Mouse (Mus musculus): ENCODE measurements around the gene Micu1.
"Not testable (repeated sequence)": the region's sequence is repeated elsewhere in the genome, so short reads cannot be mapped to it uniquely, and the experiment has no call there.

Gene Micu1
- long read RNA-seq, experiment 1, transcript Micu1-204 (12 exons, 2,442 nt), result major isoform, 37 of 77 reads
- long read RNA-seq, experiment 1, transcript Micu1-205 (2 exons, 360 nt), result minor isoform, 19 of 77 reads
- long read RNA-seq, experiment 1, partial matches to known transcripts, result 7 of 77 reads
- long read RNA-seq, experiment 1, other reads (novel, unspliced or antisense), result 14 of 77 reads
- long read RNA-seq, experiment 2, transcript Micu1-205 (2 exons, 360 nt), result major isoform, 61 of 131 reads
- long read RNA-seq, experiment 2, transcript Micu1-204 (12 exons, 2,442 nt), result minor isoform, 42 of 131 reads
- long read RNA-seq, experiment 2, partial matches to known transcripts, result 19 of 131 reads
- long read RNA-seq, experiment 2, other reads (novel, unspliced or antisense), result 8 of 131 reads

GRCm38 (mm10) chr10:59702207-59703032 lies at the start of gene Micu1:
Gene Micu1 (plus strand): TSS chr10:59702477.
- intact Hi-C loops (cut with DNase I), result loop anchor here (10.0 kb wide), 2 partner anchors 112 to 162 kb away; no protein-coding TSS in a partner anchor

DNA sequence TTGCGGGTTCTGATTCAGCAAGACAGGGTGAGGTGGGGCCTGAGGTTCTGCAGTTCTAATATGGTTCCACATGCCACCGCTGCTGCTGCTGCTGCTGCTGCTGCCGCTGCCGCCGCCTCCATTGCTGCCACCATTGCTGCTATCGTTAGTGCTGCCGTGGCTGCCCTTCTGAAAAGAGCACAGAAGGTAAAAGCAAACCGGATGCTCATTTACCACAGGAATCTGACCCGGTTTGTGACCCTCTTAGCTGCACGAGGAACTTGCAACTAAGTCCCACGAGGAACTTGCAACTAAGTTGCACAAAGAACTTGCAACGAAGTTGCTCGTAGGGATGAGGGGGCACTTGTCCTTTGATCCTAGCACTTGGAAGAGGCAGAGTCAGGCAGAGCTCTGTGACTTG lies 45.5 kb upstream of the Micu1 start:
- intact Hi-C loops (cut with DNase I), result no loop called here

GRCm38 (mm10) chr10:59664765-59665164 lies 37.5 kb upstream of the Micu1 start:
- intact Hi-C loops (cut with DNase I), result no loop called here

DNA sequence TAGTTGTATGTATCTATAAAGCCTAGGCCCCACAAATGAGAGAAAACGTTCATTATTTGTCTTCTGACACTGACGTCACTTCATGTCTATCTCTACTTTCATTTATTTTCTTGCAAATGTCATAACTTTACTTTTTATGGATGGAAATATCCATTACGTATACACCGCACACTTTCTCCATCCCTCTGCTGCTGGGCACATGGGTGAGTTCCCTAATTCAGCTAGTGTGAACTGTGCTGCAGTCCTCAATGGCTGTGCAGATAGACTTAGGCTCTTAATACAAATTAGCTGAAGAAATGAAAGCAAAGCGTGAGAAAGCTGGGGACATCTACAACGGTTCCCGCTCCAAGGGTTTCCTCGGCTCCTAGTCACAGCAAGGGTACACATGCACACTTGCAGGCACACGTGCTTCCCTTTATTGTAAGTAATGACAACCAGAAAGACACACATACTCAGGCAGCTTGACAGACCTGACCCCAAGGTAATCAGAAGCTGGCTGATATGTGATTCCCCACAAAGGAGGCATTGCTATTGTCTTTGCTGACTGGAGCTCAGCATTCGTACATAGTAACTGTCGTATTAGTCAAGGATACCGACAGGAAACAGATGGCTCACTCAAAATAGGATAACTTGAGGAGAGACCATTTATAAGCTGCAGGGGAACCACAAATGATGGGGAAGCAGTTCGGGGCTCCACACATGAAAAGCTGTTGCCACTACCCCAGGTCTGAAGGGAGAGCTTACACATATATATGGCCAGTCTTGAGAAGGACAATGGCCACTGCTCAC lies 36.6 kb upstream of the Micu1 start:
- intact Hi-C loops (cut with DNase I), result no loop called here

- intact Hi-C loops (cut with DNase I), result no loop called here
Measured at GRCm38 (mm10) chr10:59667377-59667776, 34.9 kb upstream of the Micu1 start.

GRCm38 (mm10) chr10:59668491-59668890 lies 33.8 kb upstream of the Micu1 start:
- intact Hi-C loops (cut with DNase I), result no loop called here

GRCm38 (mm10) chr10:59677836-59678235 lies 24.4 kb upstream of the Micu1 start:
- intact Hi-C loops (cut with DNase I), result no loop called here

- intact Hi-C loops (cut with DNase I), result no loop called here
Measured at GRCm38 (mm10) chr10:59679189-59679588, 23.1 kb upstream of the Micu1 start.

DNA sequence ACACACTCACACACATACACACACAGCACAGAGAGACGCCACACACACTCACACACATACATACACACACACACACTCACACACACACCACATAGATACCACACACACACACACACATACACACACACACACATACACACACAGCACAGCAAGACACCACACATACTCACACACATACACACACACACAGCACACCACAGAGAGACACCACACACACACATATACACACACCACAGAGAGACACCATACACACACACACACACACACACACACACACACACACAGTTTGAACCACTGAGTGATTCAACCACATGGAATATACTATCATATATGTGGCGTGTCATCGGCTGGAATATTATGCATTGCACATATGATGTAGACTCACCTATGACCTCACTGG lies 16.7 kb upstream of the Micu1 start:
- intact Hi-C loops (cut with DNase I), result not testable (repeated sequence)

DNA sequence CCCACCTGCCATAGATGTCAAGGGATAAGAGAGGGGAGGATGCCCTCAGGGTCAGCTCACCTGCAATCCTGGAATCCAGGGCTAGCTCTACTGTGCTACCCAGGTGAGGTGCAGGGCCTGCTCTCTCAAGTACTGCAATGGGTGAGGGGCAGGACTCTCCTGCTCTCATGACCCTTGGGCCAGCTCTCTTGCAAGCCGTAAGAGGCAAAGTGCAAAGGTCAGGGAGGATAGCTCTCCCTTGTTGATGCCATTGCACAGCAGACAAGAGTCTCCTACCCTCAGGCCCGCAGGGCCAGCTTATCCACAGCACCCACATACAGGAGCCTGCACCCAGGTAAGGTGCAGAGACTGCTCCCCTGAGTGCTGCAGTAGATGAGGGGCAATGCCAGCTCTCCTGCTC lies 15.2 kb upstream of the Micu1 start:
- intact Hi-C loops (cut with DNase I), result no loop called here

DNA sequence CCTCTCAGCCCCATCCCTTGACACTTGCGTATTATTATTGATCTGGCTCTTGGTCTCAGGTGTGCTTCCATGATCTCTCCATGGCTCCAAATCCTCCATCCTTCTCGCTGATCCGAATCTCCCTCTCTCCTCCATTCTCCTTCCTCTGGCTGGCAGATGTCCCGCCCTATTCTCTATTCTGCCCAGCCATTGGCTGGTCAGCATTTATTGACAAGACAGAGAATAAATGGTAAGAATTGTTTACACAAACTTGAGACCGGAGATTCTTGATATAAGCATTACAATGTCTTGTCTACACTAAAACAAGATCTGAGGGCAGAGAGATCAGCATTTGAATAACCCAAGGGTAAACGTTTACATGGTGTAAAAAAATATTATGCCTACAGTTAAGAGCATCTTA lies 12.4 kb upstream of the Micu1 start:
- intact Hi-C loops (cut with DNase I), result no loop called here

- intact Hi-C loops (cut with DNase I), result no loop called here
Measured at GRCm38 (mm10) chr10:59692441-59692840, 9.8 kb upstream of the Micu1 start.

- intact Hi-C loops (cut with DNase I), result no loop called here
Measured at GRCm38 (mm10) chr10:59694104-59694503, 8.2 kb upstream of the Micu1 start.

DNA sequence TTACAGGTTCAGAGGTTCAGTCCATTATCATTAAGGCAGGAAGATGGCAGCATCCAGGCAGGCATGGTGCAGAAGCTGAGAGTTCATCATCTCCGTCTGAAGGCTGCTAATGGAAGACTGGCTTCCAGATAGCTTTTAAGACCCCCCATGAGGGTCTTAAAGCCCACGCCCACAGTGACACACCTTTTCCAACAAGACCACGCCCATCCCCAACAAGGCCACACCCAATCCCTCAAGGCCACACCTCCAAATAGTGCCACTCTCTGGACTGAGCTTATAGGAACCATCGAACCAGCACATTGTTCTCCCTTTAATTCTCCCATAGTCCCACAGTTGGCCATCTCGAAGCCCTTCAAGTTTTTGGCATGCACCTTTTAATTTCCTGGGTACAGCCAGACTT lies 2.8 kb upstream of the Micu1 start:
- intact Hi-C loops (cut with DNase I), result no loop called here

DNA sequence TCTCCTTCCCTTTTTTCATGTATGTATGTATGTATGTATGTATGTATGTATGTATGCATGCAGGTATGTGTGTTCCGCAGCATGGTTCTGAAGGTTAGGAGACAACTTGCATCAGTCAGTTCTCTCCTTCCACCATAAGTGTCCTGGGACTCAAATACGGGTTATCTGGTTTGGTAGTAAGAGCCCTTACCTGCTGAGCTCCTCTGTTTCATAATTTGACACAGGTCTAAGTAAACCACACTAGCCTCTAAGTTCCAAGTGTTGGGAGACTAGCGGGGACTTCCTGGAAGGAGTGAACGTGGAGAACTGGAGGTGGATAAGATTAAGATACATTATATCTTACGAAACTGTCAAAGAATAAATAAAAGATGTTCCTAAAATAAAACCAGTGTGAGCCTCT lies 472 bp upstream of the Micu1 start:
- intact Hi-C loops (cut with DNase I), result loop anchor here (10.0 kb wide), 2 partner anchors 113 to 163 kb away; no protein-coding TSS in a partner anchor

DNA sequence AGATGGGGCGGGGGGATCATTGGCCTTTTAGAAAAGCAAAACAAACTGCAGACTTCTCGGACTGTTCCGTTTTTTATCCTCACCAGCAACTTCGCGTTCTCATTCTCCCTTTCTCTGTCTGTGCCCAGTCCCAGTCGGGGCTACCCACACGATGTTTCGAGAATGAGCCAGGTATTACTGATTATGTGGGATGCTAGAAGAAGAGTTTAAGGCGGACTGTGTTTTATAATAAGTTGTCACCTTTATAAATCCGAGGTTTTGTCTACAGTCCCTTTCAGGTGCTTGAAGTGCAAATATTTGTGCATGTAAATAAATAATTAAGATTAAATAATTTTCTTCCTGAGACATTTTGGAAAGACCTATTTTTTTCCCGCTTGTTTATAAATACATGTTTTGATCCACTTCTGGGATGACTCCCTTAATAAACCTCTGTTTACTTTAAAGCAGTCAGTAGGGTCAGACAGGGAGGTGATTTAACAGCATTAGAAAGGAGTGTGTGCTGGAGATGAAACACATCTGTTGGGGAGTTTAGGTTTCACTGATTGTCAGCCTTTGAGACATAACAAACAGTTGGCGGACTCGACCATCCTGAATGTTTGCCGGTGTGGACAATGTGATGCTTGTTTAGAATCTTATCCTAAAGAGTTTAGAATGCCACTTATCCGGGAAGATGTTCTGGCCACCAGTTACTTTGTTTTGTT lies 933 bp downstream of the Micu1 start:
- intact Hi-C loops (cut with DNase I), result loop anchor here (10.0 kb wide), 2 partner anchors 112 to 162 kb away; no protein-coding TSS in a partner anchor

DNA sequence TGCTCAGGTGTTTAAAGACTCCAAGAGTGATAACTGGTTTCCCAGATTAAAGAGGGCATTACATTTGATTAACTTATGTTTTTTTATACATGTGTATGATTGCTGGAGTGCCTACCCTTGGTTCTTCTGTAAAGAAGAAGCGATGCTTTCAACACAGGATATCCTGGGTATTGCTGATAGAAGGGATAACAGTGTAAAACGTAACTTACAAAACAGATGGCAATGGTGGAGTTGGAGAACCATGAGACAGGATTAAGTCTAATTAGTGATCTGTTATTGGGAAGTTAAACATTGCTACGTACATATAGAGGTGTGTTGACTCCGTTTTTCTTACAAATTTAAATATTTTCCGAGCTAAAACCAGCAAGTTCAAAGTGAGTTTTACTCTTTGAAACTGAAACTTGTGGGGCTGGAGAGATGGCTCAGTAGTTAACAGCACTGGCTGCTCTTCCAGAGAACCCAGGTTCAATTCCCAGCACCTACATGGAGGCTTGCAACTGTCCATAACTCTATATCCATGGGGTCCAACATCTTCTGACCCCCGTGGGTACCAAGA lies 4.8 kb downstream of the Micu1 start:
- intact Hi-C loops (cut with DNase I), result loop anchor here (10.0 kb wide), 2 partner anchors 108 to 158 kb away; no protein-coding TSS in a partner anchor

- intact Hi-C loops (cut with DNase I), result loop anchor here (10.0 kb wide), 2 partner anchors 107 to 157 kb away; no protein-coding TSS in a partner anchor
Measured at GRCm38 (mm10) chr10:59707595-59707994, 5.3 kb downstream of the Micu1 start.

DNA sequence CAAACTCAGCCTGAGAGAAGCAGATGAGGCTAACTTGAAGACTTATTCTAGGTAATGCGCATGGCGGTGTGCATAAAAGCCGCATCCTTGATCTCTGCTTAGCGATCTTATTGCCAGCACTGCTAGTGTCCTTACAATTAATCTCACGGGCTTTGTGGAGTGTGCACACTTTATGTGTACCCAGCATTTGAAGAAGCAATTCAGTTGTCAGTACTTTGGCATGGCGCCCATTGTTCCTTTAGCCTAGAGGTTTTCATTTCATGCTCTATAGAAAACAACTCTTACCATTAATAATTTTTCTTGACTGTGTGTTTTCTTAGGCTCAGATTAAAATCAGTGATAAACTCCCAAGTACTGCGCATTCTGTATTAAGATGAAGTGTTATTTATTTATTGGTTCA lies 7.0 kb downstream of the Micu1 start:
- intact Hi-C loops (cut with DNase I), result loop anchor here (10.0 kb wide), 2 partner anchors 106 to 156 kb away; no protein-coding TSS in a partner anchor

DNA sequence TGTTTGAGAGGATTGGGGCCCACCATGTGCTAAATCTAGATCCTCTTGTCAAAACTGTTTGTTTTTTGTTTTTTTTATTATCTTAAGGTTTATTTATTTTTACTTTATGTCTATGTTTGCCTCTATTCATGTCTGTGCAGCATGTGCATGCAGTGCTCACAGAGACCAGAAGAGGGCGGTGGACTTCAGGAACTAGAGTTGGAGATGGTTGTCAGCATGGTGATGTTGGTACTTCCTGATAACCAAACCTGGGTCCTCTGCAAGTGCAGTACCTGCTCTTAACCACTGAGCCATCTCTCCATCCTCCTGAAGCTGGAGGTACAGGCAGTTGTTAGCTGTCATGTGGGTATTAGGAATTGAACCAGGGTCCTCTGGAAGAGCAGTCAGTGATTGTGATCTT lies 8.0 kb downstream of the Micu1 start:
- intact Hi-C loops (cut with DNase I), result no loop called here
